Mouse (Mus musculus): Measurements from ENCODE around the gene Ezr. TPM values are rescaled to one million over a fixed set of nuclear protein-coding genes. Genes with fewer than 3 reads are reported as not detected.
"Not testable (repeated sequence)": the region's sequence is repeated elsewhere in the genome, so short reads cannot be mapped to it uniquely, and the experiment has no call there.

Gene Ezr
- total and polyA plus RNA-seq, 2 experiments from 2014 or later = 44.7 to 62.4 TPM

- DNase-seq (ENCODE audit: low spot score) = peak; percentile 67
- H3K27ac ChIP-seq; H3K4me2 ChIP-seq (ENCODE audit: low read depth, low read length); H3K9me3 ChIP-seq (ENCODE audit: low read length); ATAC-seq; H3K4me1 ChIP-seq (ENCODE audit: insufficient read depth, low read length); H3K9ac ChIP-seq (replicated peaks; ENCODE audit: low read length); H3K4me3 ChIP-seq (ENCODE audit: low read length); H3K36me3 ChIP-seq (ENCODE audit: insufficient read depth, low read length); H3K27me3 ChIP-seq (ENCODE audit: insufficient read depth, low read length): not testable (repeated sequence)
- WGBS = 7% methylated on average over 2 of the region's 2 CpGs
- peak; percentile 82 for TF ChIP-seq CTCF (IDR thresholded peaks at IDR 0.05; ENCODE audit: low read depth)
Observed at GRCm38 (mm10) chr17:6691596-6691995, 91.0 kb downstream of the Ezr start.

- not testable (repeated sequence) for DNase-seq (ENCODE audit: low spot score); H3K36me3 ChIP-seq (ENCODE audit: insufficient read depth, low read length); H3K4me3 ChIP-seq (ENCODE audit: low read length); H3K27me3 ChIP-seq (ENCODE audit: insufficient read depth, low read length); ATAC-seq; H3K27ac ChIP-seq; H3K9me3 ChIP-seq (ENCODE audit: low read length); H3K4me1 ChIP-seq (ENCODE audit: insufficient read depth, low read length); H3K4me2 ChIP-seq (ENCODE audit: low read depth, low read length); H3K9ac ChIP-seq (replicated peaks; ENCODE audit: low read length)
- WGBS = 85% methylated on average over 2 of the region's 4 CpGs
Observed at GRCm38 (mm10) chr17:6689344-6689743, 93.2 kb downstream of the Ezr start.

Other genes starting within 250 kb of the Ezr start
- 15.4 and 20.5 TPM in 2 replicates for gene Dynlt1c, start 181.1 kb downstream of the Ezr start, total RNA-seq (2014; rRNA removed)
- gene Dynlt1c, start 181.1 kb downstream of the Ezr start, polyA plus RNA-seq (2015; fragmentation: Nextera tagmentation; extraction: Ambion mirVana) = 14.7 and 22.5 TPM in 2 replicates
- gene Dynlt1f, start 126.9 kb downstream of the Ezr start, total RNA-seq (2014; rRNA removed) = 108 and 138 TPM in 2 replicates
- 294 and 303 TPM in 2 replicates for gene Dynlt1f, start 126.9 kb downstream of the Ezr start, polyA plus RNA-seq (2015; fragmentation: Nextera tagmentation; extraction: Ambion mirVana)
- 0.32 and 0.42 TPM in 2 replicates for gene Sytl3, start 123.7 kb downstream of the Ezr start, total RNA-seq (2014; rRNA removed)
- 0.73 and 0.79 TPM in 2 replicates for gene Sytl3, start 123.7 kb downstream of the Ezr start, polyA plus RNA-seq (2015; fragmentation: Nextera tagmentation; extraction: Ambion mirVana)
- 27.4 and 35.5 TPM in 2 replicates for gene Rsph3b, start 165.9 kb upstream of the Ezr start, total RNA-seq (2014; rRNA removed)
- gene Rsph3b, start 165.9 kb upstream of the Ezr start, polyA plus RNA-seq (2015; fragmentation: Nextera tagmentation; extraction: Ambion mirVana) = 54.3 and 56.4 TPM in 2 replicates
- 38.2 and 40.7 TPM in 2 replicates for gene Tagap1, start 178.4 kb upstream of the Ezr start, total RNA-seq (2014; rRNA removed)
- 49.7 and 52.7 TPM in 2 replicates for gene Tagap1, start 178.4 kb upstream of the Ezr start, polyA plus RNA-seq (2015; fragmentation: Nextera tagmentation; extraction: Ambion mirVana)
- gene Rnaset2b, start 187.8 kb upstream of the Ezr start, total RNA-seq (2014; rRNA removed) = 12.5 and 24.9 TPM in 2 replicates
- gene Rnaset2b, start 187.8 kb upstream of the Ezr start, polyA plus RNA-seq (2015; fragmentation: Nextera tagmentation; extraction: Ambion mirVana) = 150 and 167 TPM in 2 replicates
- gene Gm49721, start 196.1 kb upstream of the Ezr start, total RNA-seq (2014; rRNA removed) = 6.1 and 7.2 TPM in 2 replicates
- 0.54 TPM in 1 of 2 replicates, not detected in the other for gene Gm49721, start 196.1 kb upstream of the Ezr start, polyA plus RNA-seq (2015; fragmentation: Nextera tagmentation; extraction: Ambion mirVana)
- gene Gm1604a, start 242.8 kb upstream of the Ezr start, total RNA-seq (2014; rRNA removed) = not detected in 2 replicates
- 0.20 and 0.44 TPM in 2 replicates for gene Gm1604a, start 242.8 kb upstream of the Ezr start, polyA plus RNA-seq (2015; fragmentation: Nextera tagmentation; extraction: Ambion mirVana)